Mouse (Mus musculus) ES-Bruce4 (cell line): ENCODE measurements at regions not wholly inside any gene's neighbourhood (a gene's known extent, or its start where the extent isn't known, plus 50 kb on each side); places are given as distances from the start of the nearest gene placed in this dataset.

ENCODE experiments used
- CTCF ChIP-seq: IDR thresholded peaks from one replicate; pipeline ENCODE4 v1.8.1; 2011; ENCODE audit warnings: low read depth, low read length
- EP300 ChIP-seq: IDR thresholded peaks from 2 replicates; pipeline ENCODE4 v1.6.1; 2011; ENCODE audit warnings: low read depth, low read length; ENCODE audit not compliant: insufficient read depth
- POLR2A ChIP-seq: IDR thresholded peaks from one replicate; pipeline ENCODE4 v1.8.1; 2011; ENCODE audit warnings: low read length; ENCODE audit not compliant: insufficient read depth

GRCm38 (mm10) chr1:43256078-43256477 lies 59.3 kb upstream of the Fhl2 start:
- TF ChIP-seq EP300 (no peak), CTCF (no peak), POLR2A (no peak)
